Mouse (Mus musculus) heart, embryonic 10.5 days (tissue): Measurements from ENCODE around the gene Cep104. TPM values are rescaled to one million over a fixed set of nuclear protein-coding genes. Genes with fewer than 3 reads are reported as not detected.

Source experiments
- DNase-seq: peaks from one replicate; pipeline ENCODE4 v3.0.0-alpha.2; 2017; ENCODE audit warnings: low spot score
- H3K27ac ChIP-seq: fragments of 300-500 bp; sonication (generic); 2 replicates; pipeline ENCODE4 v1.5.1; 2016; ENCODE audit warnings: mild to moderate bottlenecking
- H3K27me3 ChIP-seq: fragments of 300-500 bp; sonication (generic); 2 replicates; pipeline ENCODE4 v1.6.1; 2016; ENCODE audit warnings: mild to moderate bottlenecking; ENCODE audit not compliant: poor library complexity, insufficient read depth, severe bottlenecking
- H3K36me3 ChIP-seq: fragments of 300-500 bp; sonication (generic); 2 replicates; pipeline ENCODE4 v1.6.1; 2016; ENCODE audit warnings: mild to moderate bottlenecking, moderate library complexity
- H3K4me1 ChIP-seq: fragments of 300-500 bp; sonication (generic); 2 replicates; pipeline ENCODE4 v1.6.1; 2016; ENCODE audit warnings: mild to moderate bottlenecking
- H3K4me3 ChIP-seq: fragments of 300-500 bp; sonication (generic); 2 replicates; pipeline ENCODE4 v1.5.1; 2016; ENCODE audit warnings: mild to moderate bottlenecking, moderate library complexity
- H3K9me3 ChIP-seq: fragments of 300-500 bp; sonication (generic); 2 replicates; pipeline ENCODE4 v1.6.1; 2016; ENCODE audit warnings: mild to moderate bottlenecking, moderate library complexity
- WGBS: fragments of 180-500 bp; shearing (Covaris S2); methylation state at CpG from one replicate; pipeline ENCODE4 v1.1.7; 2016; 5-methylcytosine and 5-hydroxymethylcytosine counted together
- polyA plus RNA-seq: library from polyadenylated mRNA; unstranded; fragments of >200 nt; fragmentation: Nextera tagmentation; extraction: Ambion mirVana; gene quantifications from 2 replicates; pipeline ENCODE4 v1.2.1, GENCODE M21; 2016

Gene Cep104
- polyA plus RNA-seq, 1 experiment from 2014 or later = 15.8 TPM

DNA sequence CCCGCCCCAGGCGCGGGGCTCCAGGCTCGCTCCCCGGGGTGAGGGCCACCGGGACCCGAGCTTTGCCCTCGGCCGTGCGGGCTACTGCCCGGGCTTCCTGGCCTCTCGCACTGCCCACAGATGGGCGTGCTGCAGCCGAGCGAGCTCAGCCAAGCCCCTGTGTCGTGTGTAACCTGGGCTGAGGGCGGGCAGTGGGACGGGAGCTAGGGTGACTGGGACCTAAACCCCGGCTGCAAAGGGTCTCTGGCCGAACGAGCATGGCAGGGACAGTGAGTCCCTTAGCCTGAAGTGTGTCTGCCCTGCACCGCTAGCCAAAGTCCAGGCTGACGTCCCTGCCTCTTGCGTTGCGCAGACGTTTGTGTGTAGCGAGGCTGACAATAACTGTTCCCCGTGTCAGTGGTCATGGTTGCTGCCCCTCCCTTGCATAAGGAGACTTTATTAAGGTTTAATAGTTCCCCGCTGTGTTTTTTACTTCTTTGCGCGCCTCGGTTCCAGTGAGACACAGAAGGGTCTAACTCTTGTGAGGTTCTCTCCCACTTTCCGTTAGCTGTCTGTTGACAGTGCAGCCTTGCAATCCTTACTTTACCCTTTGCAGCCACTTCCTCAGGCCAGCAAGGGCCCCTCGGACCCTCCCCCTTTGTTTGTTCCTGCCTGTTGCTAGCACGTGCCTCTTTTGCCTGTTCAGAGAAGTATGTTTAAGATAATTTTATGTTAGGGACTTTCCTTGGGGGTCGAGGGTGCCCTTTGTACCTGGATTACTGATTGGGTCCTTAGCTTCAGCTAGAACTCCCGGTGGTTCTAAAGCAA lies 17.3 kb upstream of the Cep104 start:
- Histone ChIP-seq H3K4me3 (peak overlapping the region; percentile 71), H3K27me3 (peaks cover 23% of the 10 kb centered on the region), H3K4me1 (peaks cover 19% of the 10 kb centered on the region), H3K36me3 (peaks cover 33% of the 10 kb centered on the region), H3K9me3 (no peaks in the 10 kb centered on the region), H3K27ac (peak overlapping the region; percentile 91)
- WGBS = under 1% methylated on average over 37 of the region's 37 CpGs
- DNase-seq = peak; percentile 88

DNA sequence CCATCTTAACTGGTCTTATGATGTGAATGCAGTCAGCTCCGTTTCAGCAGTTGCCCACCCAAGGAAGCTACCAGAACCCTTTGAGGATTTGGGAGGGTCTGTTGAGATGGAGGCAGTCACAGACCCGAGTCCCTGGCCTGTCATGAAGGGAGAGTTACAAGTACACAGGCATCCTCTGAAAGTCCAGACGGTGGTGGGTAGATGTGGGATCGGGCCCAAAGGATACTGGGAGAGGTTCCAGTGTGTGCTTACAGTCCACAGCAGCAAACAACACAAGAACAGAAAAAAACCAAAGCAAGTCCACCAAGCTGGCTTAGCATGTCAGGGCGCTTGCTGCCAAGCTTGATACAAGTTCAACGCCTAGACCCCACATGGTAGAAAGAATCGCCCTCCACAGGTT lies 12.4 kb upstream of the Cep104 start:
- WGBS = 83% methylated on average over 7 of the region's 7 CpGs
- Histone ChIP-seq H3K27ac (no peak overlapping the region), H3K27me3 (no peaks in the 10 kb centered on the region), H3K9me3 (no peaks in the 10 kb centered on the region), H3K36me3 (peaks cover 61% of the 10 kb centered on the region), H3K4me3 (no peak overlapping the region), H3K4me1 (peaks cover 13% of the 10 kb centered on the region)
- no peak for DNase-seq

DNA sequence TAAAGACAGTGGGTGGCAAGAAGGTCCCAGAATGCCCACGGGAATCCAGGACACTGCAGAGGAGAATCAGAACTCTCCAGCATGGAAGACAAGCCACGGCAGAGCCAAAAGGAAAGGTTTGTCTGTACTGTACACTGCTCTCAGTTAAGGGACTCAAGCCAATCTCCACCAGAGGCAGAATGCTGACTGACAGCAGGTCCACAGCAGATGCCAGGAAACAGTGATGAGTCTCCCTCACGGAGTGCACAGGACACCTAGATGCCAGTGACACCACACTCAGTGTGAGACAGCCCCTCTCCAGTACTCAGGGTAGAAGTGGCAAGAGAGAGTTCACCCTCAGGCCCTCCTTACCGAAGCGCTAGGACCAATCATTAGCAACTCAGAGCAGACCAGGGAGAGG lies 8.3 kb upstream of the Cep104 start:
- no peaks in the 10 kb centered on the region for H3K4me1 ChIP-seq
- H3K9me3 ChIP-seq = no peaks in the 10 kb centered on the region
- no peaks in the 10 kb centered on the region for H3K27me3 ChIP-seq
- no peak overlapping the region for H3K27ac ChIP-seq
- 82% methylated on average over 5 of the region's 5 CpGs for WGBS
- no peak for DNase-seq
- peaks cover 76% of the 10 kb centered on the region for H3K36me3 ChIP-seq
- no peak overlapping the region for H3K4me3 ChIP-seq

DNA sequence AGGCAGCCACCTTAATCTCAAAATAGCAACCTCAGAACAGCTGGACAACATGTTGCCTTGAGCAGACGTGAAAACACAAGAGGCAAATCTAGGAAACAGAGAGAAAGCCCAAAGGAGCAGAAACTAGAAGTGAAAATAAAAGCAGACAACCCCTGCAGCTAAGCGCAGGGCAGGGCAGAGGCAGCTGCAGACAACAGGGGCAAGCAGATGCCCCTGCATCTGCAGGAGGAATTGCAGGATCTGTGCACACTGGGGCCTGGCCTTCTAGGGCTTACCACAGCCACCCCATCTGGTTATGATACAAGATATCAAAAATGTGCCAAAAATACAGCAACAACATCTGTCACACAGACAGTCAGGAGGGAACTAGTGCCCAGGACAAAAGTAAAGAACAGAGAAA lies 7.4 kb upstream of the Cep104 start:
- no peaks in the 10 kb centered on the region for H3K4me1 ChIP-seq
- no peak overlapping the region for H3K27ac ChIP-seq
- WGBS = 76% methylated on average over 2 of the region's 2 CpGs
- H3K4me3 ChIP-seq = no peak overlapping the region
- no peaks in the 10 kb centered on the region for H3K27me3 ChIP-seq
- DNase-seq = no peak
- H3K9me3 ChIP-seq = no peaks in the 10 kb centered on the region
- H3K36me3 ChIP-seq = peaks cover 71% of the 10 kb centered on the region

DNA sequence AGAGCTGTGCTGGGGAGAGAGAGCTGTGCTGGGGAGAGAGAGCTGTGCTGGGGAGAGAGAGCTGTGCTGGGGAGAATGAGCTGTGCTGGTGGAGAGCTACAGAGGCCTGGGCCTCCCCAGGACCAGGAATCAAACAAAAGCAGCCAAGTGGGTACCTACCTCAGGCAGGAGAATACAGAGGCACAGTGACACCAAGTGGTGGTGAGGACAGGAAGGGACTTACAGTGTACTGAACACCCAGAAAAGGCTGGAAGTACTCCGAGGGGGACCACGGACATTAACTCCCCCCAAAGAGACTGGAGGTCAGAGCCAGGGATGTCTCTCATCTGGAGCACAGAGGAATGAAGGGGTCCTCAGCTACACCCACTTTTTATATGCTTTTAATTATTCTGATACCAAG lies 6.9 kb upstream of the Cep104 start:
- DNase-seq = no peak
- Histone ChIP-seq H3K36me3 (peaks cover 69% of the 10 kb centered on the region), H3K4me3 (no peak overlapping the region), H3K27ac (no peak overlapping the region), H3K9me3 (no peaks in the 10 kb centered on the region), H3K27me3 (no peaks in the 10 kb centered on the region), H3K4me1 (no peaks in the 10 kb centered on the region)
- 82% methylated on average over 2 of the region's 2 CpGs for WGBS

DNA sequence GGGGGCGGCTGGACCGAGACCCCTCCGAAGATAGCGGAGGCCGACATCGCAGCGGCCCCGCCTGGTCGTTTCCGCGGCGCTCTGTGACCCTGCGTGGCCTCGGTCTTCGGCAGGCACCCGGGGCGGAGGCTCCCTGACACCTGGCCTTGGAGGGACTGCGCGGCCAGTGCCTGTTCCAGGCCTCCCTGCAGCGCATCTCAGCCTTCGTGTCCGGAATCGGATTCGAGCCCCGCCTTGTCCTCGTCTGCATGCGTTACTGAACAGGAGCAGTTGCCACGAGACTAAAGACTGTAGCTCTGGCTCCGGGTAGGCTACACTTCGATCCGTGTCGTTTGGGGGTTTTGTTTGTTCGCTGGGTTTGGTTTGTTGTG lies 283 bp downstream of the Cep104 start:
- peaks cover 35% of the 10 kb centered on the region for H3K36me3 ChIP-seq
- DNase-seq = peak; percentile 83
- H3K4me3 ChIP-seq = peak overlapping the region; percentile 76
- WGBS = 1% methylated on average over 33 of the region's 33 CpGs
- no peaks in the 10 kb centered on the region for H3K27me3 ChIP-seq
- H3K9me3 ChIP-seq = no peaks in the 10 kb centered on the region
- peaks cover 23% of the 10 kb centered on the region for H3K4me1 ChIP-seq
- peak overlapping the region; percentile 88 for H3K27ac ChIP-seq

DNA sequence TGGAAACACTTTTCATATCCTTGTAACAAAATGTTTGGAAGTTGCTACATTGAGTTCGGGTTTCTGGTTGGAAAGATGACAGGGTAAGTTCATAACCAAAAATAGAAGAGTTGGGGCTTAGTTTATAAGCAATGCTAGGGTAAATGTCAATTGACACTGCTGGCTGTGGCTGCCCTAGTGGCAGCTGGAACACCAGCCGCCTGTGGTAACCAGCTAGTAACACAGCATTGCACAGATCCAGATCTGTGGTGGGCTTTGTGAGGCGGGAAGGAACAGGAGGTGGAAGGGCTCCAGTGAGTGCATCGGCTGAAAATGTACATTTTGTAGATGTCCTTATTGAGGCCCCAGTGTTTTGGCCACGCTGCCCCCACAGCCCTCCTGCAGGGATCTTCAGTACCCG lies 774 bp downstream of the Cep104 start:
- Histone ChIP-seq H3K4me3 (peak overlapping the region; percentile 76), H3K9me3 (no peaks in the 10 kb centered on the region), H3K36me3 (peaks cover 35% of the 10 kb centered on the region), H3K27ac (no peak overlapping the region), H3K27me3 (no peaks in the 10 kb centered on the region), H3K4me1 (peaks cover 23% of the 10 kb centered on the region)
- DNase-seq = no peak
- WGBS = 38% methylated on average over 6 of the region's 6 CpGs

DNA sequence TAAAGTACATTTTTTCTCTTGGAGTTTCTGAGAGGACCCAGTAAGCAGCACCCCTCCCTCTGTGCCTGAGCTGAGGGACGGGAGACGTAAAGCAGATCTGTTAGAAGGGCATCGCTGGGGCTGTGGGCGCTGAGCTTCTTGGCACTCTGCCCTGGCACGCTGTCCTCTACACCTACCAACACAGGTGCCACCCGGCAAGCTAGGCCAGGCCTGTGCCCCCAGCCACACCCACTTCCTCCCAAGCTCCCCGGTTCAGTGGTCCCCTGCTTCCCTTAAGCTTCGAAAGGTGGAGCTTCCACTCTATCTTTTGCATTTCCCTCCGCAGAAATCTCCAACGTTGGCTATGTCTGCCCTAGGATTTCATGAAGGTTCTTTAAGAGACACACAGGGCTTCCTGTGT lies 4.2 kb downstream of the Cep104 start:
- no peak for DNase-seq
- H3K9me3 ChIP-seq = no peaks in the 10 kb centered on the region
- no peaks in the 10 kb centered on the region for H3K27me3 ChIP-seq
- 93% methylated on average over 10 of the region's 10 CpGs for WGBS
- H3K27ac ChIP-seq = no peak overlapping the region
- H3K4me1 ChIP-seq = peaks cover 15% of the 10 kb centered on the region
- H3K36me3 ChIP-seq = peaks cover 52% of the 10 kb centered on the region
- no peak overlapping the region for H3K4me3 ChIP-seq

DNA sequence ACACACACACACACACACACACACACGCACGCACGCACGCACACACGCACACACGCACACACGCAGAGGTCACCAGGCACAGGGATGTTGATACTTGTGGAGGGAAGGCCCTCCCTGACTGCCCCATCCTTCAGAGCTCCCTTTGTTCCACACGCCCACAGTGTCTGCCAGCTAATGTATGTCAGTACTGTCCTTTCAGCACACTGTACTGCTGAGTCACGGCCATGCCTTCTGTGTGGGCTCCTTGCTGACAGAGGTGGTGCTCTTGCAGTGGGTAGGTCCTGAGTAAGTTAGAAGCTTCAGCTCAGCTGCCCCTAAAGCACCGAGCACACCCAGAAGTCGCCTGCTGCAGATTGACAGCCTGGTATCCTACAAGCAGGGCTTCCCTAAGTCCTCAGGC lies 5.5 kb downstream of the Cep104 start:
- no peak overlapping the region for H3K4me3 ChIP-seq
- peaks cover 64% of the 10 kb centered on the region for H3K36me3 ChIP-seq
- no peaks in the 10 kb centered on the region for H3K9me3 ChIP-seq
- 93% methylated on average over 11 of the region's 11 CpGs for WGBS
- H3K4me1 ChIP-seq = peaks cover 12% of the 10 kb centered on the region
- H3K27ac ChIP-seq = no peak overlapping the region
- no peak for DNase-seq
- H3K27me3 ChIP-seq = no peaks in the 10 kb centered on the region

DNA sequence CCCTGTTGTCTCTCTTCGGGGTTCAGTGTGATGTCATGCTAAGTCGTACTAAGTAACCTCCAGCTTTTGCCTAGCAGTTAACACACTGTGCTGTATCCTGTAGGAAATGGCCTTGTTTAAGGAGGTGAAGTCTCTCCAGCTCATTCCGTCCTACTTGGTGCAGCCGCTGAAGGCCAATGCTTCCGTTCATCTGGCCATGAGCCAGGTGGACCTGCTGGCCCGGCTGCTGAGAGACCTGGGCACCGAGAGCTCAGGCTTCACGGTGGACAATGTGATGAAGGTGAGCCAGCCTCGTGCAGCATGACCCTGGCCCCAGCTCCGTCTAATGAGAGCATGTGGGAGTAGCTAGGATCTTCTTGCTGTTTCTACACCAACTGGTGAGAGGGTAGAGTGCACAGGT lies 17.7 kb downstream of the Cep104 start:
- H3K4me1 ChIP-seq = no peaks in the 10 kb centered on the region
- no peak for DNase-seq
- no peak overlapping the region for H3K27ac ChIP-seq
- H3K9me3 ChIP-seq = no peaks in the 10 kb centered on the region
- H3K36me3 ChIP-seq = peaks cover 98% of the 10 kb centered on the region
- 90% methylated on average over 10 of the region's 10 CpGs for WGBS
- H3K27me3 ChIP-seq = no peaks in the 10 kb centered on the region
- H3K4me3 ChIP-seq = no peak overlapping the region

DNA sequence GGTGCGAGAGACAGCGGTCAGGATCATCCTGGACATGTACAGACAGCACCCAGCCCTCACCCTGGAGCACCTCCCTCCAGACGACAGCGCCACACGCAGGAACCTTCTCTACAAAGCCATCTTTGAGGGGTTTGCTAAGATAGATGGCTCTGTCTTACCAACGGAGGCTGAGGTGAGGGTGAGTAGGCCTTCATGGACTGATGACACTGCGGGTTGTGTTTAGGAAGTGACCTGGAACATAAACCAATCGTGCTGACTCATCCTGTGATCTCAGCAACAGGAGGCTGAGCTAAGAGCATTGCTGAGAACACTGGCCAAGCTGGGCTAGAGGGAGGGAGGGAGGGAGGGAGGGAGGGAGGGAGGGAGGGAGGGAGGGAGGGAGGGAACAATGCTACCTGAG lies 18.5 kb downstream of the Cep104 start:
- 89% methylated on average over 8 of the region's 8 CpGs for WGBS
- H3K36me3 ChIP-seq = peaks cover 98% of the 10 kb centered on the region
- H3K4me1 ChIP-seq = no peaks in the 10 kb centered on the region
- no peak for DNase-seq
- no peak overlapping the region for H3K27ac ChIP-seq
- H3K4me3 ChIP-seq = no peak overlapping the region
- no peaks in the 10 kb centered on the region for H3K9me3 ChIP-seq
- no peaks in the 10 kb centered on the region for H3K27me3 ChIP-seq

DNA sequence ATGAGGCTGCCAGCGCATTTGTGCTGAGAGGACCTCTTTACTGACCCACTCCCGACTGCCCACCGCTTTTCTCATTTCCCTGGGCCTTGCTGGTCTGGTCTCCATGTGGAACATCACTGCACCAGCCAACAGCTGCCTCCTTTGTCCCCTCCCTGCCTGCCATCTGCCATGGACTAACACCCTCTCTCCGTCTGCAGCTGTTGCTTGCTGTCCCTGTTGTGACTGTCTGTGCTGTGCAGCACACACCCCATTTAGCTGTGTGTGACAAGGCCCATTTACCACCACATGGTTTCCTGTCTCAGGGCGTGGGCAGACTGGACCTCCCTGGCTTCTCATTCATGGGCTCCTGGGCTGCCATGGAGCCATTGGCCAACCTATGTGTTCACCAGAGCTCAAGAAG lies 30.5 kb downstream of the Cep104 start:
- no peak for DNase-seq

DNA sequence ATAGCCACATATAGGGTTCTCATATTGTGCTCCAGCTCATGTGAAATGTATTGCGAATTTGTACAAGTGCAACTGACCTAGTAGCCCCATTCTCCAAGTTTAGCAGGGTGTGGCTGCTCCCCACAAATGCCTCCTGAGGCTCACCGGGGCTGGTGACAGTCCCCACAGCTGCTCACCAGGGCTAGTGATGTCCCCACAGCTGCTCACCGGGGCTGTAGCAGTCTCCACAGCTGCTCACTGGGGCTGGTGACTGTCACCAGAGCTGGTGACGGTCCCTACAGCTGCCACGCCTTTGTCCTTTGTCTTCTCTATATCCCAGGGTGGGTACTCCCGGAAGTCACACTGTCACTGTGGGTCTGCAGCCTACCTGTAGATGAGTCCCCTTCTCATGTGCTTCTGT lies 31.3 kb downstream of the Cep104 start:
- H3K36me3 ChIP-seq = peaks cover 54% of the 10 kb centered on the region
- H3K4me3 ChIP-seq = no peak overlapping the region
- no peaks in the 10 kb centered on the region; the same call in 1 of the 2 replicates for H3K4me1 ChIP-seq
- no peak for DNase-seq
- no peaks in the 10 kb centered on the region for H3K27me3 ChIP-seq
- no peaks in the 10 kb centered on the region for H3K9me3 ChIP-seq
- H3K27ac ChIP-seq = no peak overlapping the region
- WGBS = 87% methylated on average over 6 of the region's 6 CpGs

More for the DNA sequence above, 30.5 kb downstream of the Cep104 start:
- Histone ChIP-seq H3K4me3 (no peak overlapping the region), H3K4me1 (no peaks in the 10 kb centered on the region), H3K27me3 (no peaks in the 10 kb centered on the region), H3K36me3 (peaks cover 54% of the 10 kb centered on the region), H3K27ac (no peak overlapping the region), H3K9me3 (no peaks in the 10 kb centered on the region)
- 89% methylated on average over 5 of the region's 5 CpGs for WGBS

DNA sequence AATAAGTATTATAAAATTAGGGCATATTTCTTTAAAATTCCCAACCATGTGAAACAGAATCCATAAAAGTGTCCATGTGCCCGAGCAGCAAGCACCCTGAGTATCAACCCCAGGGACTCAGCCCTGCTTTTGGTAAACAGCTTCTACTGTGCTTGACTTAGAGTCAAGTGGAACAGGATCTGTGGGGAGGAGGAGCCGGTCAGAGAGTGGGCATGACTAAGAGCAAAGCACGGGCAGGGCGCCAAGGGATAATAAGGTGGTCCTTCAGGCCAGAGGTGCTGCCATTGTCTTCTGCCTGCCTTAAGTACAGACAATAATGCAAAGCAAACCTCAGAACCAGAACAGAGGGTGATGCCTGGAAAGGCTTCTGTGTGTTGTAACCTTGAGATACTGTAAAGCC lies 32.8 kb downstream of the Cep104 start:
- H3K36me3 ChIP-seq = peaks cover 42% of the 10 kb centered on the region
- no peak overlapping the region for H3K4me3 ChIP-seq
- 80% methylated on average over 4 of the region's 4 CpGs for WGBS
- H3K4me1 ChIP-seq = peaks cover 7% of the 10 kb centered on the region
- H3K9me3 ChIP-seq = no peaks in the 10 kb centered on the region
- no peaks in the 10 kb centered on the region for H3K27me3 ChIP-seq
- H3K27ac ChIP-seq = no peak overlapping the region
- no peak for DNase-seq
